Mouse (Mus musculus): ENCODE results near the gene Rhebl1. TPM values are rescaled to one million over a fixed set of nuclear protein-coding genes. Genes with fewer than 3 reads are reported as not detected.

Gene Rhebl1
- polyA plus RNA-seq, 1 experiment from 2014 or later = 9.4 TPM

DNA sequence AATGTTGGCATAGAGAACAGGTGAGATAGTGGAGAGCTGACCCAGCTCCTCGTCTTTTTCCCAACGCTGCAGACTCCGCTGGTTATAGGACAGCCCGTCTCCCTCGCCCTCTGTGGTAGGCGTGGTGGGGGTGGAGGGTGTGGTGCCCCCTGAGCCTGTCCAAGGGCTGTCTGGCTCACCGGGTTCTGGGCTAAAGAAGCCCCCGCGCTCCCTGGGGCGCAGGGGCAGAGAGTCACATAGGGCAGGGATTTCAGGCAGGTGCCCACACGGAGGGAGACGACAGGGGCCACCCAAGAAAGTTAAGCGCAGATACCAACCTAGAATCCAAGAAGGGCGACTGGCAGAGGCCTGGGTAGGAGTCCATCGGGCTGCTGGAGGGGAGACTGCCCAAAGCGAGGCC lies 40.1 kb downstream of the Rhebl1 start:
- Histone ChIP-seq H3K4me2 (replicated peaks; ENCODE audit: low read depth) (no peak overlapping the region), H3K4me3 (ENCODE audit: low read depth, low read length) (no peak overlapping the region), H3K4me1 (replicated peaks; ENCODE audit: control insufficient read depth, insufficient read depth, low read length) (0 out of 2 replicates have a peak, but pooled peaks cover 4% of the 10 kb centered on the region), H3K9ac (ENCODE audit: low read depth, low read length) (no peak overlapping the region), H3K36me3 (ENCODE audit: control insufficient read depth, insufficient read depth) (peaks cover 99% of the 10 kb centered on the region), H3K9me3 (ENCODE audit: control insufficient read depth) (no peaks in the 10 kb centered on the region), H3K27ac (ENCODE audit: low read depth, low read length) (0 out of 2 replicates have a peak overlapping the region, but pooled peaks have one; percentile 1), H3K27me3 (replicated peaks; ENCODE audit: control insufficient read depth, insufficient read depth, low read length) (no peaks in the 10 kb centered on the region)
- WGBS = 82% methylated on average over 16 of the region's 16 CpGs
- TF ChIP-seq CTCF (IDR thresholded peaks at IDR 0.05; ENCODE audit: low read depth) = no peak
- no peak for ATAC-seq

DNA sequence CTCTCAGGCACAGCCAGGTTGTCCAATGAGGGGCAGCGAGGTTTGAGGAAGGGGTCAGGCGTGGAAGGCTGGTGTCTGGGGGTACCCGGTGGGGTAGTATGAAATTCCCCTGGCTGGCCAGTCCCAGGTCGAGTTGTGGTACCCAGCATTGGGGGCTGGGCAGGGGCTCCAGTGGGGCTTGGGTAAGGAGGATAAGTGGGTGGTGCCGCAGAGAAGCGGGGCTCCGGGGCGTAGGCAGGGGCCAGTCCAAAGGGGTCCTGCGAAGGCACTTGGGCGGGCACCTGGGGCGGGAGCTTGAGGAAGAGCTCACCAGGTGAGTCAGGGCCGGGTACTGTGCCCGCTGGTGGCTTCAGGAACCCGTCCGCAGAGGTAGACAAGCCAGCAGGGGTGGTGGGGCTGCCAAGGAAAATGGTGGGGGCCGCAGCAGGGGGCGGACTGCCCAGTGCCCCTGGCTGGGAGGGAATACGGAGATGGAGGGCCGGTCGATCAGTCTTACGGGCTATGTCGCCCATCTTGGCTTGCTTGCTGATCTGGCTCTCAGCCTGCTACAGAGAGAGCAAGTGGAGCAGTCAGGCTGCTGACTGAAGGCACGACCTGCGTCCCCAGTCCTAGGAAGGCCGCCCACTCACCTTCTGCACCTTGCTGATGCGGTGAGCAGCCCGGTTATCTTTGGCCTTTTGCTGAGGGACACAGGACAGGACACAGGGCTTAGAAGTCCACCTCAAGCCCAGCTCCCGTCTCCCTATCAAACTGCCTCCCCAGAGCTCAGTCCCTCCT lies 41.0 kb downstream of the Rhebl1 start:
- no peak for TF ChIP-seq CTCF (IDR thresholded peaks at IDR 0.05; ENCODE audit: low read depth)
- Histone ChIP-seq H3K4me2 (replicated peaks; ENCODE audit: low read depth) (no peak overlapping the region), H3K27ac (ENCODE audit: low read depth, low read length) (no peak overlapping the region; the same call in 1 of the 2 replicates), H3K9ac (ENCODE audit: low read depth, low read length) (no peak overlapping the region), H3K36me3 (ENCODE audit: control insufficient read depth, insufficient read depth) (peaks cover 99% of the 10 kb centered on the region), H3K9me3 (ENCODE audit: control insufficient read depth) (no peaks in the 10 kb centered on the region), H3K27me3 (replicated peaks; ENCODE audit: control insufficient read depth, insufficient read depth, low read length) (no peaks in the 10 kb centered on the region), H3K4me1 (replicated peaks; ENCODE audit: control insufficient read depth, insufficient read depth, low read length) (0 out of 2 replicates have a peak, but pooled peaks cover 4% of the 10 kb centered on the region), H3K4me3 (ENCODE audit: low read depth, low read length) (no peak overlapping the region)
- no peak for ATAC-seq
- WGBS = 92% methylated on average over 28 of the region's 28 CpGs

DNA sequence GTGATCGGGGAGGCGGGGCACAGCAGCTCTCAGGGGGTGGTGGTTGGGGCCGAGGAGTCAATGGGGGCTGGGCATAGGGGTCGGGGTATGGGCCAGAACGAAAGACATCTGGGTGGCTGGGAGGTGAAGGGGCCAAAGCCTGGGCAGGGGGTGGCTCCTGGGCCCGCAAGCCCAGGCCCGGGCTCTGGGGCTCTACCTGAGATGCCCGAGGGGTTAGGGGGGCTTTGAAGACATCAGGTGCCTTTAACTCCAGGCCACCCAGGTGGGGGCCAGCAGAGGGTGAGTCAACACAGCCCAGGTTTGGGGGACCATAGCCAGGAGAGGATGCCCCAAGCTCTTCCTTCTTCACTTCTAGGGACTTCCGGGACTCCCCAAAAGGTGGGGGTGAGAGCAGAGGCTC lies 41.6 kb downstream of the Rhebl1 start:
- ATAC-seq = no peak
- WGBS = 88% methylated on average over 9 of the region's 9 CpGs
- Histone ChIP-seq H3K36me3 (ENCODE audit: control insufficient read depth, insufficient read depth) (peaks cover 99% of the 10 kb centered on the region), H3K9ac (ENCODE audit: low read depth, low read length) (no peak overlapping the region), H3K27me3 (replicated peaks; ENCODE audit: control insufficient read depth, insufficient read depth, low read length) (no peaks in the 10 kb centered on the region), H3K4me2 (replicated peaks; ENCODE audit: low read depth) (no peak overlapping the region), H3K4me3 (ENCODE audit: low read depth, low read length) (no peak overlapping the region), H3K9me3 (ENCODE audit: control insufficient read depth) (no peaks in the 10 kb centered on the region), H3K27ac (ENCODE audit: low read depth, low read length) (no peak overlapping the region), H3K4me1 (replicated peaks; ENCODE audit: control insufficient read depth, insufficient read depth, low read length) (0 out of 2 replicates have a peak, but pooled peaks cover 4% of the 10 kb centered on the region)
- no peak for TF ChIP-seq CTCF (IDR thresholded peaks at IDR 0.05; ENCODE audit: low read depth)

DNA sequence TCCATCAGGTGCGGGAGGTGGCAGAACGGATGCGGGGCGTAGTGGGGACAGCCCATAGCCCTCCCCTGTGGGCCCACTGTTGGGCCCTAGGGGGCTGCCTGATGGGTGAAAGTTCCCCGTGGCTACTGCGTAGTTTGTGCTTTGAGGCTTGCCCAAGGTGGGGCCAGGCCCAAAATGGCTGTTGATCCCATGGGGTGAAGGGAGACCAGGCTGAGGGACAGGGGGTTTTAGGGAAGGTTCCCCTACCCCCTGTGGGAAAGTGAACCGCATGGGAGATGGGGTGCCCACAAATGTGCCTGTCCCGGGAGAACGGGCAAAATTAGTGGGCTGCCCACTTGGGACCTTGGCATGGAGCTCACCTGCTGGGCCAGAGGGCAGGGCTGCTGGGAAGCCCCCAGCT lies 42.3 kb downstream of the Rhebl1 start:
- Histone ChIP-seq H3K36me3 (ENCODE audit: control insufficient read depth, insufficient read depth) (peaks cover 99% of the 10 kb centered on the region), H3K4me1 (replicated peaks; ENCODE audit: control insufficient read depth, insufficient read depth, low read length) (0 out of 2 replicates have a peak, but pooled peaks cover 4% of the 10 kb centered on the region), H3K4me3 (ENCODE audit: low read depth, low read length) (no peak overlapping the region), H3K9me3 (ENCODE audit: control insufficient read depth) (no peaks in the 10 kb centered on the region), H3K27me3 (replicated peaks; ENCODE audit: control insufficient read depth, insufficient read depth, low read length) (no peaks in the 10 kb centered on the region), H3K9ac (ENCODE audit: low read depth, low read length) (no peak overlapping the region), H3K27ac (ENCODE audit: low read depth, low read length) (0 out of 2 replicates have a peak overlapping the region, but pooled peaks have one; percentile 31), H3K4me2 (replicated peaks; ENCODE audit: low read depth) (no peak overlapping the region)
- ATAC-seq = no peak
- WGBS = 92% methylated on average over 9 of the region's 9 CpGs
- no peak for TF ChIP-seq CTCF (IDR thresholded peaks at IDR 0.05; ENCODE audit: low read depth)

DNA sequence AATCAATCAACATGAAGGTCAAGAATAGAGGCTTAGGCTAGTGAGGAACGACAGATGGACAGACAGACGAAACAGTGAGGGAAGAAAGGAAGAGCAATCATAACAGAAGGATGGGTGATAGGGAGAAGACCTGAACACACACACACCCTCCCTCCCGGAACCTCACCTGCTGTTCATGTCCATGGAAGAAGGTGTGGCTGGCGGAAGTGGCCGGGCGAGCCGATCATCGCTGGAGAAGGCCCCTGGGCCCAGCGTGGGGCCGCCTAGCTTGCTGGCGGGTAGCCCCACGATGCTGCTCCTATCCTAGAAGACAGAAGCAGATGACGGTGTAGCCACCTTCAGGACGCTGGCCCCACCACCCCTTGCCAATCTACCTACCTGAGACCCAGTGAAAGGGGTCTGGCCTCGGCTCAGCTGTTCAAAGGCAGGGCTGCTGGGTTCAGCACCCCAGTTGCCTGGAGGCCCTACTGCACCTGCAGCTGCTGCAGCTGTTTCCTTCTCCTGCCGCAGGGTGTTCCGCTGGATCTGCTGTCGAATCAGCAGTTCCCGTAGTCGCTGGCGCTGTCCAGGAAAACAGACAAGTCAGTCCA lies 43.0 kb downstream of the Rhebl1 start:
- H3K36me3 ChIP-seq (ENCODE audit: control insufficient read depth, insufficient read depth) = peaks cover 99% of the 10 kb centered on the region
- ATAC-seq = peak; percentile 62
- no peaks in the 10 kb centered on the region for H3K27me3 ChIP-seq (replicated peaks; ENCODE audit: control insufficient read depth, insufficient read depth, low read length)
- no peak overlapping the region for H3K9ac ChIP-seq (ENCODE audit: low read depth, low read length)
- 0 out of 2 replicates have a peak, but pooled peaks cover 4% of the 10 kb centered on the region for H3K4me1 ChIP-seq (replicated peaks; ENCODE audit: control insufficient read depth, insufficient read depth, low read length)
- H3K4me3 ChIP-seq (ENCODE audit: low read depth, low read length) = no peak overlapping the region
- no peaks in the 10 kb centered on the region for H3K9me3 ChIP-seq (ENCODE audit: control insufficient read depth)
- peak overlapping the region; percentile 31; the same call in 1 of the 2 replicates for H3K27ac ChIP-seq (ENCODE audit: low read depth, low read length)
- H3K4me2 ChIP-seq (replicated peaks; ENCODE audit: low read depth) = no peak overlapping the region
- TF ChIP-seq CTCF (IDR thresholded peaks at IDR 0.05; ENCODE audit: low read depth) = no peak
- 47% methylated on average over 21 of the region's 21 CpGs for WGBS

DNA sequence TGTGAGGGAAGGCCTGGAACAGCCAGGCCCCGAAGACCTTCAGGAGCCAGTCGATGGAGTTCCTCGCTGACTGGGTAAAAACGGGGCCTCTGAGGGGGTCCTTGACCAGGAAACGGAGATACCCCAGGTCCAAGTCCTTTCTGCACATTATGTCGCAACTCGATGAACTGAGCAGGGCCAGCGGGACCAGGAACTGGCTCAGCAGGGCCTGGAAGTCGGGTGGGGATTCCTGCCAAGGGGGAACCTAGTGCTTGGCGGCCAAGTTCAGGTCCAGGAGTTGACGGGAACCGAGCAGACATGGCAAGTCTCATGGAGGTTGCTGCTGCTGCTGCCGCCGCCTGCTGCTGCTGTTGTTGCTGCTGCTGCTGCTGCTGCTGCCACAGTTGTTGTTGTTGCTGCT lies 43.7 kb downstream of the Rhebl1 start:
- 64% methylated on average over 14 of the region's 14 CpGs for WGBS
- H3K4me3 ChIP-seq (ENCODE audit: low read depth, low read length) = no peak overlapping the region
- H3K36me3 ChIP-seq (ENCODE audit: control insufficient read depth, insufficient read depth) = peaks cover 99% of the 10 kb centered on the region
- no peak for TF ChIP-seq CTCF (IDR thresholded peaks at IDR 0.05; ENCODE audit: low read depth)
- H3K9me3 ChIP-seq (ENCODE audit: control insufficient read depth) = no peaks in the 10 kb centered on the region
- 0 out of 2 replicates have a peak overlapping the region, but pooled peaks have one; percentile 31 for H3K27ac ChIP-seq (ENCODE audit: low read depth, low read length)
- H3K4me1 ChIP-seq (replicated peaks; ENCODE audit: control insufficient read depth, insufficient read depth, low read length) = 0 out of 2 replicates have a peak, but pooled peaks cover 4% of the 10 kb centered on the region
- ATAC-seq = no peak
- H3K4me2 ChIP-seq (replicated peaks; ENCODE audit: low read depth) = no peak overlapping the region
- H3K27me3 ChIP-seq (replicated peaks; ENCODE audit: control insufficient read depth, insufficient read depth, low read length) = no peaks in the 10 kb centered on the region
- no peak overlapping the region for H3K9ac ChIP-seq (ENCODE audit: low read depth, low read length)

All from intestine, postnatal 0 days (tissue).